Mouse (Mus musculus) limb, embryonic 11.5 days (tissue): ENCODE data around the gene Dzip3. TPM values are rescaled to one million over a fixed set of nuclear protein-coding genes. Genes with fewer than 3 reads are reported as not detected.

Experiments used
- ATAC-seq: fragments of 200-750 bp; cut with Nextera tagmentation; 2 replicates; pipeline ENCODE4 v1.8.0; 2017; ENCODE audit warnings: low read depth; ENCODE audit not compliant: insufficient number of reproducible peaks, low FRiP score, low TSS enrichment
- DNase-seq: peaks from one replicate; pipeline ENCODE4 v3.0.0-alpha.2; 2015; ENCODE audit warnings: low spot score
- H3K27ac ChIP-seq: fragments of 300-500 bp; sonication (generic); replicated peaks from 2 replicates; pipeline ENCODE4 v1.5.1; 2014; ENCODE audit warnings: low read depth, mild to moderate bottlenecking, low read length
- H3K27me3 ChIP-seq: fragments of 300-500 bp; sonication (generic); 2 replicates; pipeline ENCODE4 v1.6.1; 2014; ENCODE audit warnings: mild to moderate bottlenecking, low read length, mixed read lengths; ENCODE audit not compliant: control insufficient read depth, insufficient read depth
- H3K36me3 ChIP-seq: fragments of 300-500 bp; sonication (generic); 2 replicates; pipeline ENCODE4 v1.6.1; 2014; ENCODE audit warnings: mild to moderate bottlenecking, low read length, moderate library complexity, mixed read lengths; ENCODE audit not compliant: control insufficient read depth, insufficient read depth
- H3K4me1 ChIP-seq: fragments of 300-500 bp; sonication (generic); 2 replicates; pipeline ENCODE4 v1.6.1; 2014; ENCODE audit warnings: low read length, mixed read lengths; ENCODE audit not compliant: control insufficient read depth, insufficient read depth
- H3K4me2 ChIP-seq: fragments of 300-500 bp; sonication (generic); 2 replicates; pipeline ENCODE4 v1.6.1; 2014; ENCODE audit warnings: low read depth, mild to moderate bottlenecking, moderate library complexity; ENCODE audit not compliant: severe bottlenecking
- H3K4me3 ChIP-seq: fragments of 300-500 bp; sonication (generic); 2 replicates; pipeline ENCODE4 v1.5.1; 2014; ENCODE audit warnings: low read depth, low read length
- H3K9ac ChIP-seq: fragments of 300-500 bp; sonication (generic); 2 replicates; pipeline ENCODE4 v1.6.1; 2014; ENCODE audit warnings: mild to moderate bottlenecking, low read length
- H3K9me3 ChIP-seq: fragments of 300-500 bp; sonication (generic); 2 replicates; pipeline ENCODE4 v1.6.1; 2016; ENCODE audit warnings: low read length; ENCODE audit not compliant: control insufficient read depth
- WGBS: fragments of 180-500 bp; shearing (Covaris S2); extraction: QIAGEN DNeasy Blood & Tissue Kit; methylation state at CpG from one replicate; pipeline ENCODE4 v1.1.7; 2014; 5-methylcytosine and 5-hydroxymethylcytosine counted together
- polyA plus RNA-seq: library from polyadenylated mRNA; unstranded; fragments of >200 nt; fragmentation: Nextera tagmentation; extraction: Ambion mirVana; gene quantifications from 2 replicates; pipeline ENCODE4 v1.2.1, GENCODE M21; 2014

Gene Dzip3
- polyA plus RNA-seq, 1 experiment from 2014 or later: 49.8 TPM

DNA sequence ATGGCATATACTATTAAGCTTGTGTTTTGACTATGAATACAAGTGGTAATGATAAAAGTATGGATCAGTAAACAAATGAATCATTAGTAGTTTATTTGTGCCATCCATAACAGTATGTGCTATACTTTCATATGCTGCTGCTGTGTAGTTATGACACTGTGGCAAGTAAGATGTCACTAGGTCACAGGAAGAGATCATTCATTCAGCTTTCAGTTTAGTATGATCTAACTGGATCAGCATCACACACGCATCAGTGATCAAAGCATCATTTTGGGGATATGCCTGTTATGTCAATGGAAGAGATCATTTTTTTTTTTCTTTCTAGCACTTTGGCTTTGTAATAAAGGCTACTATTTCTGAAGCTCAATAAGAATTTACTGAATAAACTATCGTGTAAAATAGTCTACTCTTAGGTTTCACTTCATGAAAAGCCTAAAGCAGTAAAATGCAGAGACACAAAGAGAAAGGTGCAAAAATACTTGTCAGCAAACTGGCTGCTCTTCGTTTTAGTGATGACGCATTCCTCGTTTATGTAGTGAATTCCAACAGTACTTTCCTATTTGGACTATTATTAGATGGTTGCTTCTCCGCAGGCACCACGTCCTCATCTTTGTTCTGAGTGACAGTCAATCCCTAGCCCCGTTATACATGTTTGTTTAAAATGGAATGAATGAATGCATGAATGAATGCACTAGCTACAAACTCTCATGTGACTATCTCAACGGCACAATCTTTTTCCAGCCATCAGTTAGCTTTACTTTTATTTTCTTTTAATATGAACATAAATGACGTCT lies 1.3 kb downstream of the Dzip3 start:
- peak overlapping the region; percentile 83 for H3K4me3 ChIP-seq
- H3K4me1 ChIP-seq: peaks cover 4% of the 10 kb centered on the region; the same call in 1 of the 2 replicates
- DNase-seq (no peak), ATAC-seq (no peak)
- H3K9me3 ChIP-seq: no peaks in the 10 kb centered on the region
- H3K27ac ChIP-seq: no peak overlapping the region
- WGBS: 64% methylated on average over 10 of the region's 10 CpGs
- H3K9ac ChIP-seq: peak overlapping the region; percentile 98
- H3K36me3 ChIP-seq: no peaks in the 10 kb centered on the region
- peak overlapping the region; percentile 43 for H3K4me2 ChIP-seq
- H3K27me3 ChIP-seq: no peaks in the 10 kb centered on the region

DNA sequence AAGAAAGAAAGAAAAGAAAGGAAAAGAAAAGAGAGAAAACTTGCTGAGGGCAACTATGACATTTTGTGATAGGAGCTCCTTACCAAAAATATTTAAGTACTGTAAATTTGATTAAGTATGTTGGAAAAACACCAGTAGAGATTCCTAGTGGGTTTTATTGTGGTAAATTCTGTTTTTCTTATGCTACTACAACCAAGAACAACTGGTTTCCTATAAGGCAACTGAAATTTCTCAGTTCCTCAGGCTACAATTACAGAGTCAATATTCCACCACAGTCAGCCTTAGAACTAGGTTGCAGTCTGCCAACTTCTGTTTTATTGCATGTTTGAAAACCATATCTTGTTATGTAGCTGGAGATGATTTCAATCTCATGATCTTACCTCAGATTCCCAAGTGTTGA lies 4.3 kb downstream of the Dzip3 start:
- Histone ChIP-seq H3K4me2 (no peak overlapping the region), H3K36me3 (no peaks in the 10 kb centered on the region)
- no peak for DNase-seq

GRCm38 (mm10) chr16:48985034-48985627 lies 8.8 kb downstream of the Dzip3 start:
- WGBS: 39% methylated on average over 5 of the region's 5 CpGs
- H3K4me2 ChIP-seq: no peak overlapping the region

More for the DNA sequence above, 4.3 kb downstream of the Dzip3 start:
- no peak for ATAC-seq
- peaks cover under 1% of the 10 kb centered on the region; the same call in 1 of the 2 replicates for H3K4me1 ChIP-seq
- H3K4me3 ChIP-seq: no peak overlapping the region
- no peaks in the 10 kb centered on the region for H3K27me3 ChIP-seq
- no peak overlapping the region for H3K9ac ChIP-seq
- no peak overlapping the region for H3K27ac ChIP-seq
- H3K9me3 ChIP-seq: no peaks in the 10 kb centered on the region

GRCm38 (mm10) chr16:48979965-48980364 lies 14.0 kb downstream of the Dzip3 start:
- H3K4me1 ChIP-seq: no peaks in the 10 kb centered on the region
- no peaks in the 10 kb centered on the region for H3K27me3 ChIP-seq
- H3K9ac ChIP-seq: no peak overlapping the region
- no peaks in the 10 kb centered on the region for H3K9me3 ChIP-seq
- H3K27ac ChIP-seq: no peak overlapping the region
- DNase-seq (no peak), ATAC-seq (no peak)
- H3K36me3 ChIP-seq: no peaks in the 10 kb centered on the region
- H3K4me3 ChIP-seq: no peak overlapping the region
- H3K4me2 ChIP-seq: no peak overlapping the region

More at GRCm38 (mm10) chr16:48985034-48985627, 8.8 kb downstream of the Dzip3 start:
- no peaks in the 10 kb centered on the region for H3K27me3 ChIP-seq
- no peak for DNase-seq
- no peaks in the 10 kb centered on the region for H3K9me3 ChIP-seq
- H3K4me3 ChIP-seq: no peak overlapping the region
- no peaks in the 10 kb centered on the region for H3K4me1 ChIP-seq
- no peak overlapping the region for H3K9ac ChIP-seq
- H3K27ac ChIP-seq: no peak overlapping the region
- H3K36me3 ChIP-seq: no peaks in the 10 kb centered on the region
- no peak for ATAC-seq

DNA sequence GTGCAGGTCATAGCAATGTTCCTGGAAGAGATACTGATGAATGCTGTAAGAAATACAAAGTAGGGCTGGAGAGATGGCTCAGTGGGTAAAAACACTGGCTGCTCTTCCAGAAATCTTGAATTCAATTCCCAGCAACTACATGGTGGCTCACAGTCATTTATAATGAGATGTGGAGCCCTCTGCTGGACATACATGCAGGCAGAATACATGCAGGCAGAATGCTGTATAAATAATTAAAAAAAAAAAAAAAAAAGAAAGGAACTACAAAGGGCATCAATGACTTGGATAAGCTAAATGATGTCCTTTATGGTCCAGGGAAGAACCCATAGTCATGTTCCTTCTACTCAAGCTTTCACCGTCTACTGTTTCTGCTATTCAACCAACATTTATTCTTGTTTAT lies 20.4 kb downstream of the Dzip3 start:
- Histone ChIP-seq H3K9ac (no peak overlapping the region), H3K4me1 (no peaks in the 10 kb centered on the region), H3K36me3 (peaks cover 3% of the 10 kb centered on the region; the same call in 1 of the 2 replicates), H3K4me3 (no peak overlapping the region), H3K27ac (no peak overlapping the region), H3K4me2 (no peak overlapping the region), H3K9me3 (no peaks in the 10 kb centered on the region), H3K27me3 (no peaks in the 10 kb centered on the region)
- ATAC-seq (no peak), DNase-seq (no peak)
- 100% methylated on average over 1 of the region's 1 CpGs for WGBS

DNA sequence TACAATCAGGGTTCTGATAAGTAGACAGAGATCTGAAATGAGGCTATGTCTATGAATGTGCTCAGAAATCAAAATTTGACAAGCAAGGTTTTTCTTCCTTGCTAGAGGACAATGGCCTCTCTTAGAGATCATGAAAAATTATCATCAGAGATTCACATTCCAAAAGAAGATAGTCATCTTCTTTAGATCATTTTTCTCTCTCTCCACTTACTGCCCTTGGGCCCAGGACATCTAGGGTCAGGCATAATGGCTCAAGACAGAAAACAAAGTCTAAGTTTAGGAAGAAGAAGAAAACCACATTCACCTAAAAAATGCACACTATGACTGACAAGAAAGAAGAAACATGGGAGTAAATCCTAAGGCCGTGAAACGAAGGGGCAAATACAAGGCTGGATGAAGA lies 21.0 kb downstream of the Dzip3 start:
- WGBS: 95% methylated on average over 2 of the region's 2 CpGs
- Histone ChIP-seq H3K27me3 (no peaks in the 10 kb centered on the region), H3K4me2 (no peak overlapping the region), H3K9ac (no peak overlapping the region), H3K4me1 (no peaks in the 10 kb centered on the region), H3K4me3 (no peak overlapping the region), H3K36me3 (peaks cover 3% of the 10 kb centered on the region; the same call in 1 of the 2 replicates), H3K27ac (no peak overlapping the region), H3K9me3 (no peaks in the 10 kb centered on the region)
- no peak for DNase-seq
- no peak for ATAC-seq

DNA sequence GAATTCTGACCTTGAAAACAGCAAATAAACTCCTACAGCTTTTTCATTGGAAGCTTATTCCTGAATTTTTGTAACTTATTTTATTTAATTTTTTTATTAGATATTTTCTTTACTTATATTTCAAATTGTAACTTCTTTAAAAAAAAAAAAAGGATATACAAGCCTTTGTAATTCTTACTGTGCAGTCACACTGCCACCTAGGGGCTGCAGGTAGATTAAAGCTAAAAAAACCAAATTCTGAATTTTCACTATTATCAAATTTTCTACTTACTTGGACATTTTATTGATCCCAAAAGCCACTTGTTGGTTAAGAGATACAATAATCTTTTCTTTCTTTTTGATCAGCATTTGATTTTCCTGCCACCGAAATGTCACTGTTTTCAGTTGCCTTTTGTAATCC lies 52.2 kb downstream of the Dzip3 start:
- no peak overlapping the region for H3K4me2 ChIP-seq
- H3K9me3 ChIP-seq: no peaks in the 10 kb centered on the region
- H3K27me3 ChIP-seq: no peaks in the 10 kb centered on the region
- no peak overlapping the region for H3K27ac ChIP-seq
- ATAC-seq (no peak), DNase-seq (no peak)
- no peak overlapping the region for H3K9ac ChIP-seq
- H3K4me1 ChIP-seq: no peaks in the 10 kb centered on the region
- peaks cover 3% of the 10 kb centered on the region; the same call in 1 of the 2 replicates for H3K36me3 ChIP-seq
- WGBS: 79% methylated on average over 1 of the region's 1 CpGs
- H3K4me3 ChIP-seq: no peak overlapping the region

- Histone ChIP-seq H3K36me3 (no peaks in the 10 kb centered on the region; the same call in 1 of the 2 replicates), H3K9ac (no peak overlapping the region), H3K4me1 (no peaks in the 10 kb centered on the region), H3K27me3 (no peaks in the 10 kb centered on the region), H3K9me3 (no peaks in the 10 kb centered on the region), H3K4me2 (no peak overlapping the region), H3K27ac (no peak overlapping the region), H3K4me3 (no peak overlapping the region)
- ATAC-seq (no peak), DNase-seq (no peak)
- WGBS: 94% methylated on average over 1 of the region's 1 CpGs
Observed at GRCm38 (mm10) chr16:48923724-48924123, 70.2 kb downstream of the Dzip3 start.
